ENCODE assay signal across 27 mouse cellular contexts in the genomic region with DNA sequence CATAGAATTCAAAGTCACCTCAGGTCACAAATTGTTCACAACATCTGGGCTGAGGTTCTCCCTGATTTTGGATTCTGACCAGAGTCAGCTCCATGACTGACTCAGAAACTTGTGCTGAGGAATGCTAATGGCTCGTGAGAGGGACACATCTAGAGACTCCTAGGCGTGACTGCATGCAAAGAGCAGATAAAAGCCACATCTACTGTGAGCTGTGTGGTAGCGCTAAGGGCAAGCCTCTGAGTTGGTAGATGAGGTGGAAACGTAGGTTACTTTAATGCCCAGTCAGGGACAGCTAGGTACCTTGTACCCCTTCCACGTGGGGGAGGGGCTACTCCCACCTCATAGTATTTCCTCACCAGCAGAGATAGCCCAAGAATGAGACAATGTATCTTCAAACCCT. TPM values are rescaled to one million over a fixed set of nuclear protein-coding genes. Genes with fewer than 3 reads are reported as not detected.
DNase-seq lines count a peak whose midpoint lies in the region; ATAC-seq lines count a peak whose summit lies in the region.
"Had no signal": no experiment of that assay in that cellular context is flagged by ENCODE, and none has a peak within 500 bp of the region (broad histone marks: within the 10 kb centered on the region; RNA-seq: fewer than 3 reads in every experiment).

No protein-coding gene starts in this region.

- DNase-seq in liver, result no peak
- peak; percentile 50 for DNase-seq in testis, postnatal 14 days (ENCODE audit: low spot score)
- no peak for DNase-seq in testis, postnatal 10 days (ENCODE audit: low spot score)
- DNase-seq in lung, postnatal 10 days, result no peak
- DNase-seq in urinary bladder, postnatal 36 days (ENCODE audit: low spot score in 2 of 2), result no peak
- DNase-seq: adrenal gland, postnatal 10 days; adrenal gland, postnatal 36 days; cerebellum, adult 18-20 months; cerebellum, adult 9-10 months; cerebellum, postnatal 14 days; gastrocnemius, postnatal 10 days; gastrocnemius, postnatal 36 days; heart, adult 2 months; heart, postnatal 14 days; heart, postnatal 4 days had no signal

- H3K27ac ChIP-seq in liver, embryonic 12.5 days, result no peak overlapping the region
- peak overlapping the region; percentile 61; the same call in 1 of the 2 replicates for H3K27ac ChIP-seq in liver, embryonic 15.5 days (replicated peaks)
- H3K27ac ChIP-seq: forebrain, embryonic 10.5 days; forebrain, embryonic 13.5 days; heart, adult 2 months; heart, embryonic 10.5 days; heart, embryonic 13.5 days had no signal

- H3K4me1 ChIP-seq in liver, embryonic 12.5 days, result peaks cover 7% of the 10 kb centered on the region; the same call in 1 of the 2 replicates
- H3K4me1 ChIP-seq in liver, embryonic 15.5 days (replicated peaks), result peaks cover 10% of the 10 kb centered on the region
- H3K4me1 ChIP-seq: forebrain, embryonic 10.5 days; forebrain, embryonic 13.5 days; heart, embryonic 13.5 days had no signal

- no peak overlapping the region for H3K4me2 ChIP-seq in liver, embryonic 12.5 days
- H3K4me2 ChIP-seq in liver, embryonic 15.5 days, result no peak overlapping the region
- H3K4me2 ChIP-seq: forebrain, embryonic 13.5 days; heart, embryonic 13.5 days had no signal

- peak; percentile 68 for ATAC-seq in liver, embryonic 12.5 days
- peak; percentile 52; the same call in 1 of the 2 replicates for ATAC-seq in liver, embryonic 15.5 days (ENCODE audit: insufficient read depth)
- ATAC-seq in megakaryocyte-erythroid progenitor cell, adult 5-6 weeks (replicated peaks; ENCODE audit: low FRiP score, low TSS enrichment, poor library complexity, severe bottlenecking), result peak; percentile 64
- ATAC-seq: forebrain, embryonic 13.5 days; forebrain, embryonic 16.5 days had no signal

- H3K9me3 ChIP-seq in liver, embryonic 12.5 days (replicated peaks), result no peaks in the 10 kb centered on the region
- no peaks in the 10 kb centered on the region for H3K9me3 ChIP-seq in liver, embryonic 15.5 days (replicated peaks)
- H3K9me3 ChIP-seq: forebrain, embryonic 10.5 days; forebrain, embryonic 13.5 days; heart, embryonic 10.5 days; heart, embryonic 13.5 days had no signal

- H3K27me3 ChIP-seq in liver, embryonic 12.5 days (replicated peaks), result 0 out of 2 replicates have a peak, but pooled peaks cover 4% of the 10 kb centered on the region
- no peaks in the 10 kb centered on the region for H3K27me3 ChIP-seq in liver, embryonic 15.5 days
- H3K27me3 ChIP-seq: forebrain, embryonic 13.5 days; heart, embryonic 13.5 days had no signal

- no peaks in the 10 kb centered on the region for H3K36me3 ChIP-seq in liver, embryonic 12.5 days
- no peaks in the 10 kb centered on the region for H3K36me3 ChIP-seq in liver, embryonic 15.5 days (replicated peaks)
- H3K36me3 ChIP-seq: forebrain, embryonic 10.5 days; heart, embryonic 10.5 days; heart, embryonic 13.5 days had no signal

- no peak overlapping the region for H3K9ac ChIP-seq in liver, embryonic 12.5 days
- no peak overlapping the region for H3K9ac ChIP-seq in liver, embryonic 15.5 days
- H3K9ac ChIP-seq: forebrain, embryonic 13.5 days; heart, embryonic 13.5 days had no signal

- no peak overlapping the region for H3K4me3 ChIP-seq in liver, embryonic 12.5 days
- no peak overlapping the region for H3K4me3 ChIP-seq in liver, embryonic 15.5 days (replicated peaks)
- H3K4me3 ChIP-seq: forebrain, embryonic 10.5 days; forebrain, embryonic 13.5 days; heart, adult 2 months; heart, embryonic 10.5 days; heart, embryonic 13.5 days had no signal

- 47% methylated on average over 5 of the region's 5 CpGs for WGBS in liver, embryonic 12.5 days (ENCODE audit: insufficient replicate concordance)
- 37% methylated on average over 5 of the region's 5 CpGs for WGBS in liver, embryonic 15.5 days (ENCODE audit: insufficient replicate concordance)

RNA-seq across cellular contexts. Expression of a gene that starts 29.1 kb away (rescaled TPM):
- polyA plus RNA-seq in liver, embryonic 12.5 days (2016; fragmentation: Nextera tagmentation; extraction: Ambion mirVana), result 2.6 and 3.4 TPM in 2 replicates
- polyA plus RNA-seq in liver, embryonic 15.5 days (2015; fragmentation: Nextera tagmentation; extraction: Ambion mirVana), result 4.0 and 5.2 TPM in 2 replicates
- 4.2 and 7.1 TPM in 2 replicates for total RNA-seq in megakaryocyte-erythroid progenitor cell, adult 5-6 weeks (2014; fragmentation: Nextera tagmentation)
- 5.1 and 5.7 TPM in 2 replicates for total RNA-seq in megakaryocyte-erythroid progenitor cell, adult 5-6 weeks (2017)
- total RNA-seq: adrenal gland, postnatal 36 days; gastrocnemius, adult 18-20 months; gastrocnemius, postnatal 10 days; gastrocnemius, postnatal 36 days had no signal

RNA-seq across cellular contexts. Expression of a gene that starts 32.4 kb away (rescaled TPM):
- polyA plus RNA-seq in liver, embryonic 12.5 days (2016; fragmentation: Nextera tagmentation; extraction: Ambion mirVana), result 123 and 126 TPM in 2 replicates
- 182 and 191 TPM in 2 replicates for polyA plus RNA-seq in liver, embryonic 15.5 days (2015; fragmentation: Nextera tagmentation; extraction: Ambion mirVana)
- 192 and 203 TPM in 2 replicates for total RNA-seq in megakaryocyte-erythroid progenitor cell, adult 5-6 weeks (2014; fragmentation: Nextera tagmentation)
- total RNA-seq in megakaryocyte-erythroid progenitor cell, adult 5-6 weeks (2017), result 86.3 and 160 TPM in 2 replicates
- total RNA-seq: adrenal gland, adult 18-20 months; adrenal gland, postnatal 36 days; ES-E14; gastrocnemius, adult 18-20 months; gastrocnemius, postnatal 36 days had no signal
- polyA plus RNA-seq: forebrain, embryonic 10.5 days had no signal

RNA-seq across cellular contexts. Expression of a gene that starts 51.0 kb away (rescaled TPM):
- 0.83 and 1.2 TPM in 2 replicates for polyA plus RNA-seq in liver, embryonic 12.5 days (2016; fragmentation: Nextera tagmentation; extraction: Ambion mirVana)
- 2.5 and 4.3 TPM in 2 replicates for polyA plus RNA-seq in liver, embryonic 15.5 days (2015; fragmentation: Nextera tagmentation; extraction: Ambion mirVana)
- total RNA-seq in megakaryocyte-erythroid progenitor cell, adult 5-6 weeks (2014; fragmentation: Nextera tagmentation), result 1.7 TPM in 1 of 2 replicates, not detected in the other
- 0.30 TPM in 1 of 2 replicates, not detected in the other for total RNA-seq in megakaryocyte-erythroid progenitor cell, adult 5-6 weeks (2017)
- total RNA-seq: granulocyte monocyte progenitor cell, adult 5-6 weeks had no signal
